Mouse (Mus musculus): ENCODE results near the gene Brd7. TPM values are rescaled to one million over a fixed set of nuclear protein-coding genes. Genes with fewer than 3 reads are reported as not detected.

The Brd7 gene
- total RNA-seq (2023), result 77.2 to 98.0 TPM (median 80.4 TPM) in 4 replicates

DNA sequence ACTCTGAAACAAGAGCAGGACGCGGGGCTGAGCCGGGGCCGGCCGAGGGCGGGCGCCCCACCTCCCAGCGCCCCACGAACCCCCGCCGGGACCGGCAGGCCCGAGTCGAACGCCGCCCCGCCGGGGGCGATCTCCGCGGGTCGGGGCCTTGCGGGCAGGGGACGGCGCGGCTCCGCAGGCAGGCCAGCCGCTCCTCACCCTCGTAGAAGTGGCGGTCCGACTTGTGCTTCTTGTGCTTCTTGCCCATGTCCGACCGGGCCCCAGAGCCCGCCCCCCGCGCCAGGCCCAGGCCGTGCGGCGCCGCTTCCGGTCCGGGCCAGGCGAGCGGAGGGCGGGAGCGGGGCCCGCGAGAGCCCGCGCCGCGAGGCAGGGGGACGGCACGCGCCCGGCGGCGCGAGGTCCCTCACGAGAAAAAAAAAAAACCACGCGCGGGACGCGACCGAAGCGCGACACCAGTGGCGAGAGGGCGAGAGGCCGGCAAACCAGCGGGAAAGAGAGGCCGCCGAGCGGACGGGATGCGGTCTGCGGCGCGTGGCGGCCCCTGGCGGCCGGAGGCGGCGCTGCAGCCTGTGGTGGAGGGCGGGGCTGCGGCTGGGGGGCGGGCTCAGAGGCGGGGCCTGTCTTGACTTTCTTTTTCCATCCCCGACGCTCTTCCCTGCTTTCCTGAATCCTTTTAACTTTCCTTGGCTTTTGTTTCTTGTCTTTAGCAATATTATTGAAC, at the start of gene Brd7:
TSS of gene Brd7 (minus strand) at position 487 of the 721 bp plus-strand sequence.

Other genes starting within 250 kb of the Brd7 start
- 24.5 to 29.1 TPM (median 26.5 TPM) in 4 replicates for gene Cnep1r1, start 243.4 kb downstream of the Brd7 start, total RNA-seq (2023)
- 30.6 to 34.5 TPM (median 32.9 TPM) in 4 replicates for gene Heatr3, start 224.3 kb downstream of the Brd7 start, total RNA-seq (2023)
- gene Tent4b, start 163.0 kb downstream of the Brd7 start, total RNA-seq (2023), result 49.6 to 56.7 TPM (median 52.4 TPM) in 4 replicates
- 118 to 132 TPM (median 123 TPM) in 4 replicates for gene Adcy7, start 89.8 kb downstream of the Brd7 start, total RNA-seq (2023)
- gene Nkd1, start 159.2 kb upstream of the Brd7 start, total RNA-seq (2023), result 0.39 TPM in 1 of 4 replicates, not detected in the others